Mouse (Mus musculus) cerebellum, postnatal 25 days (tissue): Measurements from ENCODE around the gene Mettl2.

Source experiments
- DNase-seq, 2 experiments: peaks; one replicate each; pipeline ENCODE4 v3.0.0; 2021; ENCODE audit warnings: mixed read lengths in 2 of 2

Mettl2 gene

DNA sequence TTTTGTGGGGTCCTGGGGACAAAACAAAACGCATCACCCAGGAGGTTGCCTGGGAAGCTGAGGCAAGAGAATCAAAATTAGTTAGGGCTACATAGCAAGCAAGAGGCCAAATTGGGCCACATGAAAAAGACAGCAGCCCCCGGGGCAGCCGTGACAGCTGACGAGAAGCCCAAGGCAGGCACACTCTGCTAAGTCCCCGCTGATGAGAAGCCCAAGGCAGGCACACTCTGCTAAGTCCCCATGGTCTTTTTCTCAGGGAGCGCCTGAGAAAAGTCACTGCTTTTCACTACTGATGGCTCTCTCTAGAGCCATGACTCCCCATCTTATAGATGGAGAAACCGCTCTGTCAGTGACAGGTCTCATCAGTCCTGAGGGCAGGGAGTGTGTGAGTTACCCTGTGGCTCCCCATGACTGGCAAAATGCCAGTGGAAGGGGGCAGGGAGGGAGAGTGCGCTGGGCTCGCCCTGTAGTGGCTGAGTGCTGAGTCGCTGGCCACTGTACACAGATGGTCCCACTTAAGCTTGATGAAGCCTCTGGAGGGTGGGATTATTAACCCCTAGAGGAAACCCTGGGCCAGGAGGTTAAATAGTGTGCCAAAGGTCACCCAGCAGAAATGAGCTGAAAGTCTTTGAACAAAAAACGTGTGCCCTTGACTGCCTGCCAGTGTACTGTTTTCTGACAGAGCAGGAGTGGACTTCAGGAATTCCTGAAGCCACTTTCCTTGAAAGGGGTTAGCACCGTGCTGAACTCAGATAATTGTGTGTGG lies 27.0 kb downstream of the Mettl2 start:
- no peak for DNase-seq

- DNase-seq: no peak
These were observed 29.7 kb downstream of the Mettl2 start for GRCm38 (mm10) chr11:105155915-105156314.

GRCm38 (mm10) chr11:105156748-105157267 lies 30.6 kb downstream of the Mettl2 start:
- DNase-seq: no peak

GRCm38 (mm10) chr11:105158047-105158446 lies 31.8 kb downstream of the Mettl2 start:
- no peak for DNase-seq

- DNase-seq: no peak
These were observed 33.6 kb downstream of the Mettl2 start for GRCm38 (mm10) chr11:105159673-105160360.

GRCm38 (mm10) chr11:105161411-105161810 lies 35.2 kb downstream of the Mettl2 start:
- no peak for DNase-seq

DNA sequence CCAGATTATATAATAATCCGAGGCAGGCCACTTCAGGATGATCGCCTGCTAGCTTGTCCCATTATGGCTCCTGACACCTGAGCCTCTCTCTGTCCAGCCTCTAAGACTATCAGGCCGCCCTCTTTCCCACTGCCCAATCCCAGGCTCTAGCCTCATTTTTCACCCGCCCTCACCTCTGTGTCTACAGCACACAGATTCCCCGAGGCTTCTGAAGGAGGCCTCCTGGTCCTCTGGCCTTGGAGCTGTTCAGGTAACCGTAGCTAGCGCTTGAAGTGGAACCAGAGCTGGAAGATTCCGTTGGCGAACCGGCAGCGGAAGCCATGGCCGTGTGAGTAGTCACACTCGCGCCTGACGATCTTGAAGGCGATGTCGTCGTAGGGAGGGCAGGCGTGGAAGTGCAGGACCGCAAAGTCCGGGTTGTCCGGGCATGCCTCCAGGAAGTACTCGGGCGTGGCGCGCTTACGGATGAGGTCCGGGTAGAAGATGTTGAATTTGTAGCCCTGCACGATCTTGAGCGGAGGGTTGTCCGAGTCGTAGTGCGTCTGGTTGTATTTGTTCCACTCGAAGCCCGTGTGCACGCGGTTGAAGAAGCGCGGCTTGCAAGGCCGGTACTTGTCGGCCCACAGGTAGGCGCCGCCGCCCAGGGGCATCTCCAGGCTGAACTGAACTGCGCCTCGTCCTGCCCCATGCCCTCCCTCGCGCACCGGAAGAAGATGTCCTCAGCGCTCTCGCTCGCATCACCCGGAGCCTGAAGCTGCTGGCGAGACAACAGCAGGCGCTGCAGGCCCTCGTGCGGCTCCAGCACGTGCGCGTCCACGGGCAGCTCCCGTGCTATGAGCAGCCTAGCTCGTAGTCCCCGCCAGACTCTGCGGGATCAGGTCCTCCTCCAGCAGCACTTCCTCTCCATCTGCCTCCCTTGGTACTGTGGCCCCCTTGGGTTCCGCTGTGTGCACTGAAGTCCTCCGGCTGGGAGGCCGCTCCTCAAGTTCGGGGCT lies 38.6 kb downstream of the Mettl2 start:
- DNase-seq: no peak

DNA sequence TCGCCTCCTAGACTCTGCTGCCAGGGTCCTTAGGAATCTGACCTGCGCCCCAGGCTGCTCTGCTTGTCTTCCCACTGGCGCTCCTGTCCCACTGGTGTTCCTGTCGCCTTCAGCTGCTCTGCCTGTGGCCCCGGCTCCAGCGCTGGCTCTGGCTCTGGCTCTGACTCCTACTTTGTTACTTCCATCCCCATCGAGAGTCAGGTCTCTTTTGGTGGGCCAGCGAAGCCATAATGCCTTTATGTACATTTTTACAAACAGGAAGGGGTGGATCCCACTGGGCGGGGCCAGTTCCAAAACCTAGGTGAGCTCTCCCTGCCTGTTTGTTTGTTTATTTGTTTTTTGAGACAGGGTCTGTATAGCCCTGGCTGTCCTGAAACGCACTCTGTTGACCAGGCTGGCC lies 40.6 kb downstream of the Mettl2 start:
- DNase-seq: no peak

- no peak for DNase-seq
These were observed 52.3 kb downstream of the Mettl2 start, which contains the start of gene Tlk2 for GRCm38 (mm10) chr11:105178516-105178915. Tlk2 (plus strand) TSS chr11:105178807.

DNA sequence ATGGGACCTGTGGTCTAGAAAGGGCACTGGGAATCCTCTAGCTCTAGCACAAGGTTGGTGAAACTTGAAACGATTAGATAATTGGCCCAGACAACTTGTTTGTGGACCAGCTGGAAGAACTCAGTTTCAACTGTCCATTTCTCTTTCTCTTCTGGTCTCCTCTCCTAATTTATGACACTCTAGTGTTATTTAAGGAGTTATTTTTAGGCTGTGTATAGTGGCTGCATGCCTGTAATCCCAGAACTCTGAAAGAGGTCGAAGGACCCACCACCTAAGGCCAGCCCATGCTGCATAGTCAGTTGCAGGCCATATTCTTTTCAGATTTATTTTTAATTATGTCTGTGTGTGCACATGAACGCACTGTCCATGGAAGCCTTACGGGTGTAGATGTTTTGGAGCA lies 53.3 kb downstream of the Mettl2 start:
- no peak for DNase-seq

GRCm38 (mm10) chr11:105180471-105181091 lies 54.4 kb downstream of the Mettl2 start:
- DNase-seq: peak in 1 of 2 experiments; percentile 65

DNA sequence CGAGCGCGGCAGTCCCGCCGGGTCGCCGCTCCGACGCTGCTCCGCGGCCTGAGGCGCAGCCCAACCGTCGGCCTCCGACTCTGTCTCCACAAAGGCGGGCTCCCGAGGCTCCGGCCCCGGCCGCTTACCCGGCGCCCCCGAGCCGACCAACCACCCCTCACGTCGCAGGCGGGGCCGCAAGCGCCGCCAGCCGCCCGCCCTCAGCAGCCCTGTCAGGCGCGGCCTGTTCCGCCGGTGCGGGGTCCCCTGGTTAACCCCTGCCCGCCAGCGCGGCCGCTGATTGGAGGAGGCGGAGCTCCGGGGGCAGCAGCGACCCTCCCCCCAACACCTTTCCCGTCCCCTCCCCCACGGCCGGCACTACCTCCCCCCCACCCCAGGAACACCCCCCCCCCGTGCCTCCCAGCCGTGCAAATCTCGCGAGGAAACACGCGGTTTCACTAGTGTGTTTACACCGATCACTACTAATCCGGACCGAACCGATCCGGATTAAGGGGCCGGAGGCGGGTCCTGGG lies 55.0 kb downstream of the Mettl2 start:
- peak; percentile 89 to 94 for DNase-seq

GRCm38 (mm10) chr11:105181689-105182460 lies 55.6 kb downstream of the Mettl2 start:
- DNase-seq: peak; percentile 70 to 73

DNA sequence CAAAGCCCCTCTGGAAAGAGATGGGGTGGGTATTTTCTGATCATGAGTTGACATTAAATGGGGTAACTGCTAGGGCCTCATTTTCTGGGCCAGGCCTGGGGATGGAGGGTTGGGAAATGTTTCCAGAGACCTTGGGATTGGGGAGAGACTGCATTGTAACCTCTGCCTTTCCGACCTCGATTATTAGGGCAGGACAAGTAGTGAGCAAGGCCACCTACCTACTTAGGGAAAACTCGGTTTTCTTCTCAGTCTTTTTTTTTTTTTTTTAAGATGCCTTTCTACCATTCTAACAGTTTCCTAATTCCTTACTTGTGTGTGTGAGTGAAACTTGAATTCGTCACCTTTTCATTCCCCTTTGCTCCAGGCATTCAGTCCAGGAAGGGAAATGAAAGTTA lies 56.2 kb downstream of the Mettl2 start:
- DNase-seq: no peak

DNA sequence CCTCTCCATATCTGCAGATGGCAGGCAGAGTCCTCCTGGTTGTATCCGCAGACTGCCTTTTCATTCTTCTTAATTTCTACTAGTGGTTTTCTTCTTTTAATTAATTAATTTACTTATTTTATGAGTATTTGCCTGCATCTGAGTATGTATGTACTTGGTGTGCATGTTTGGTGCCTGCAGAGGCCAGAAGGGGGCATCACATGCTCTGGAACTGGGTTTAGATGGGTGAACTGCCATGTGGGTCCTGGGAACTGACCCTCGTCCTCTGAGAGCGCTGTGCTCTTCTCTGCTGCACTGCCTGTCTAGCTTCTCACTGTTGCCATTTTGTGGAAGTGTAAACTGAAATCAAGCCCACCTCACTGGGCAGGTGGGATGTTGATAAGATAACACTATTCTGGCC lies 58.5 kb downstream of the Mettl2 start:
- DNase-seq: peak in 1 of 2 experiments; percentile 13
